Mouse (Mus musculus) limb, embryonic 10.5 days (tissue): Measurements from ENCODE around the gene Mmp11. TPM values are rescaled to one million over a fixed set of nuclear protein-coding genes. Genes with fewer than 3 reads are reported as not detected.
"Not testable (repeated sequence)": the region's sequence is repeated elsewhere in the genome, so short reads cannot be mapped to it uniquely, and the experiment has no call there.

ENCODE experiments used
- DNase-seq: peaks from one replicate; pipeline ENCODE4 v3.0.0-alpha.2; 2017; ENCODE audit warnings: low spot score
- H3K27ac ChIP-seq: fragments of 300-500 bp; sonication (generic); 2 replicates; pipeline ENCODE4 v1.5.1; 2016; ENCODE audit warnings: mild to moderate bottlenecking
- H3K27me3 ChIP-seq: fragments of 300-500 bp; sonication (generic); 2 replicates; pipeline ENCODE4 v1.6.1; 2016; ENCODE audit warnings: low read depth, mild to moderate bottlenecking; ENCODE audit not compliant: poor library complexity, severe bottlenecking
- H3K36me3 ChIP-seq: fragments of 300-500 bp; sonication (generic); 2 replicates; pipeline ENCODE4 v1.6.1; 2016; ENCODE audit warnings: mild to moderate bottlenecking, moderate library complexity
- H3K4me1 ChIP-seq: fragments of 300-500 bp; sonication (generic); 2 replicates; pipeline ENCODE4 v1.6.1; 2016
- H3K4me3 ChIP-seq: fragments of 300-500 bp; sonication (generic); 2 replicates; pipeline ENCODE4 v1.5.1; 2016; ENCODE audit warnings: mild to moderate bottlenecking, moderate library complexity
- H3K9me3 ChIP-seq: fragments of 300-500 bp; sonication (generic); replicated peaks from 2 replicates; pipeline ENCODE4 v1.6.1; 2016; ENCODE audit warnings: mild to moderate bottlenecking
- WGBS: fragments of 180-500 bp; shearing (Covaris S2); methylation state at CpG from one replicate; pipeline ENCODE4 v1.1.7; 2016; 5-methylcytosine and 5-hydroxymethylcytosine counted together
- polyA plus RNA-seq: library from polyadenylated mRNA; unstranded; fragments of >200 nt; fragmentation: Nextera tagmentation; extraction: Ambion mirVana; gene quantifications from 2 replicates; pipeline ENCODE4 v1.2.1, GENCODE M21; 2016

The Mmp11 gene
- polyA plus RNA-seq, 1 experiment from 2014 or later, result 68.1 TPM

GRCm38 (mm10) chr10:75898846-75899245 lies 37.5 kb downstream of the Mmp11 start:
- DNase-seq, result no peak
- Histone ChIP-seq H3K27ac (no peak overlapping the region), H3K9me3 (no peaks in the 10 kb centered on the region), H3K27me3 (no peaks in the 10 kb centered on the region), H3K36me3 (peaks cover 98% of the 10 kb centered on the region), H3K4me3 (no peak overlapping the region), H3K4me1 (peaks cover 9% of the 10 kb centered on the region)
- WGBS, result 81% methylated on average over 3 of the region's 3 CpGs

- Histone ChIP-seq H3K27me3 (no peaks in the 10 kb centered on the region), H3K27ac (no peak overlapping the region), H3K4me1 (peaks cover 16% of the 10 kb centered on the region), H3K9me3 (no peaks in the 10 kb centered on the region), H3K36me3 (peaks cover 95% of the 10 kb centered on the region), H3K4me3 (no peak overlapping the region)
- DNase-seq, result no peak
- 81% methylated on average over 6 of the region's 6 CpGs for WGBS
These were observed 38.2 kb downstream of the Mmp11 start for GRCm38 (mm10) chr10:75898039-75898564.

GRCm38 (mm10) chr10:75897373-75897772 lies 38.9 kb downstream of the Mmp11 start:
- whole genome bisulfite sequencing, result 51% methylated on average over 6 of the region's 6 CpGs
- Histone ChIP-seq H3K27me3 (no peaks in the 10 kb centered on the region), H3K36me3 (peaks cover 87% of the 10 kb centered on the region), H3K4me1 (peaks cover 20% of the 10 kb centered on the region), H3K9me3 (no peaks in the 10 kb centered on the region), H3K27ac (no peak overlapping the region), H3K4me3 (no peak overlapping the region)
- DNase-seq, result peak; percentile 83

- Histone ChIP-seq H3K4me3 (no peak overlapping the region), H3K27me3 (no peaks in the 10 kb centered on the region), H3K36me3 (peaks cover 76% of the 10 kb centered on the region), H3K27ac (no peak overlapping the region), H3K4me1 (peaks cover 20% of the 10 kb centered on the region), H3K9me3 (no peaks in the 10 kb centered on the region)
- no peak for DNase-seq
- WGBS, result 100% methylated on average over 1 of the region's 1 CpGs
These were observed 40.1 kb downstream of the Mmp11 start for GRCm38 (mm10) chr10:75896208-75896607.

GRCm38 (mm10) chr10:75895730-75896129 lies 40.6 kb downstream of the Mmp11 start:
- DNase-seq, result no peak
- Histone ChIP-seq H3K27me3 (no peaks in the 10 kb centered on the region), H3K4me3 (no peak overlapping the region), H3K9me3 (no peaks in the 10 kb centered on the region), H3K4me1 (peaks cover 20% of the 10 kb centered on the region), H3K36me3 (peaks cover 71% of the 10 kb centered on the region), H3K27ac (no peak overlapping the region)
- WGBS, result 96% methylated on average over 5 of the region's 5 CpGs

- no peak overlapping the region for H3K27ac ChIP-seq
- no peaks in the 10 kb centered on the region for H3K9me3 ChIP-seq
- peaks cover 60% of the 10 kb centered on the region for H3K36me3 ChIP-seq
- no peak overlapping the region for H3K4me3 ChIP-seq
- no peak for DNase-seq
- WGBS, result 74% methylated on average over 6 of the region's 6 CpGs
- no peaks in the 10 kb centered on the region for H3K27me3 ChIP-seq
- peaks cover 24% of the 10 kb centered on the region for H3K4me1 ChIP-seq
These were observed 41.7 kb downstream of the Mmp11 start for GRCm38 (mm10) chr10:75894601-75895000.

GRCm38 (mm10) chr10:75893089-75893750 lies 43.1 kb downstream of the Mmp11 start, which contains the start of gene Derl3:
Gene Derl3, plus strand, starts transcription at chr10:75893413.
- peak; percentile 93 for DNase-seq
- Histone ChIP-seq H3K4me1 (peaks cover 33% of the 10 kb centered on the region), H3K27ac (peak within 1 kb of the TSS; percentile 83), H3K36me3 (peaks cover 47% of the 10 kb centered on the region), H3K4me3 (peak within 1 kb of the TSS; percentile 56), H3K27me3 (no peaks in the 10 kb centered on the region), H3K9me3 (no peaks in the 10 kb centered on the region)
- WGBS, result 1% methylated on average over 51 of the region's 51 CpGs

GRCm38 (mm10) chr10:75889406-75890153 lies 46.7 kb downstream of the Mmp11 start:
- WGBS, result 42% methylated on average over 8 of the region's 8 CpGs
- Histone ChIP-seq H3K36me3 (peaks cover 11% of the 10 kb centered on the region), H3K27ac (0 out of 2 replicates have a peak overlapping the region, but pooled peaks have one; percentile 20), H3K9me3 (no peaks in the 10 kb centered on the region), H3K4me1 (peaks cover 31% of the 10 kb centered on the region), H3K27me3 (no peaks in the 10 kb centered on the region), H3K4me3 (no peak overlapping the region)
- no peak for DNase-seq

- not testable (repeated sequence) for H3K27me3 ChIP-seq, H3K4me3 ChIP-seq, H3K9me3 ChIP-seq, H3K27ac ChIP-seq, H3K36me3 ChIP-seq, DNase-seq
- WGBS, result 94% methylated on average over 5 of the region's 5 CpGs
- peaks cover 22% of the 10 kb centered on the region for H3K4me1 ChIP-seq
These were observed 48.8 kb downstream of the Mmp11 start for GRCm38 (mm10) chr10:75887504-75887903.

- peaks cover 34% of the 10 kb centered on the region for H3K4me1 ChIP-seq
- H3K27ac ChIP-seq, result no peak overlapping the region
- no peaks in the 10 kb centered on the region for H3K9me3 ChIP-seq
- DNase-seq, result no peak
- H3K4me3 ChIP-seq, result no peak overlapping the region
- WGBS, result 95% methylated on average over 8 of the region's 8 CpGs
- no peaks in the 10 kb centered on the region for H3K27me3 ChIP-seq
- no peaks in the 10 kb centered on the region for H3K36me3 ChIP-seq
These were observed 51.6 kb downstream of the Mmp11 start for GRCm38 (mm10) chr10:75884742-75885141.

- Histone ChIP-seq H3K4me3 (peak overlapping the region; percentile 36), H3K27me3 (no peaks in the 10 kb centered on the region), H3K36me3 (no peaks in the 10 kb centered on the region), H3K27ac (0 out of 2 replicates have a peak overlapping the region, but pooled peaks have one; percentile 19), H3K4me1 (peaks cover 24% of the 10 kb centered on the region), H3K9me3 (no peaks in the 10 kb centered on the region)
- peak; percentile 79 for DNase-seq
- 1% methylated on average over 10 of the region's 10 CpGs for WGBS
These were observed 53.1 kb downstream of the Mmp11 start for GRCm38 (mm10) chr10:75883232-75883552.

GRCm38 (mm10) chr10:75882433-75883231 lies 53.7 kb downstream of the Mmp11 start:
- Histone ChIP-seq H3K4me1 (peaks cover 24% of the 10 kb centered on the region), H3K9me3 (no peaks in the 10 kb centered on the region), H3K27ac (peak overlapping the region; percentile 76; the same call in 1 of the 2 replicates), H3K4me3 (peak overlapping the region; percentile 36), H3K27me3 (no peaks in the 10 kb centered on the region), H3K36me3 (no peaks in the 10 kb centered on the region)
- 4% methylated on average over 15 of the region's 15 CpGs for WGBS
- no peak for DNase-seq
